In genomic region chr4:106462016-106462415, GRCm38 (mm10) we compare ENCODE assay signal across 1 mouse cellular context.
TF ChIP-seq lines count a peak whose summit lies in the region.

No protein-coding gene starts in this region.

TF ChIP-seq in MEL, 35 proteins besides CTCF, POLR2A, EP300 and RAD21 (continued from another document):
- 0 out of 2 replicates have a peak, but pooled peaks have one; percentile 38 for TF ChIP-seq SIN3A (IDR thresholded peaks at IDR 0.05; ENCODE audit: low read length)
